Mouse (Mus musculus): ENCODE measurements at regions not wholly inside any gene's neighbourhood (a gene's known extent, or its start where the extent isn't known, plus 50 kb on each side); places are given as distances from the start of the nearest gene placed in this dataset.

- H3K36me3 ChIP-seq (ENCODE audit: insufficient read depth, low read length), result no peaks in the 10 kb centered on the region
- DNase-seq (ENCODE audit: low spot score) (no peak), ATAC-seq (no peak)
- H3K4me3 ChIP-seq (ENCODE audit: low read length), result no peak overlapping the region
- 79% methylated on average over 3 of the region's 3 CpGs for WGBS
- no peak for TF ChIP-seq CTCF (IDR thresholded peaks at IDR 0.05; ENCODE audit: low read depth)
- no peak overlapping the region for H3K4me2 ChIP-seq (ENCODE audit: low read depth, low read length)
- H3K27me3 ChIP-seq (ENCODE audit: insufficient read depth, low read length), result no peaks in the 10 kb centered on the region
- H3K9me3 ChIP-seq (ENCODE audit: low read length), result no peaks in the 10 kb centered on the region
- no peaks in the 10 kb centered on the region for H3K4me1 ChIP-seq (ENCODE audit: insufficient read depth, low read length)
- no peak overlapping the region for H3K27ac ChIP-seq
- no peak overlapping the region for H3K9ac ChIP-seq (replicated peaks; ENCODE audit: low read length)
Observed at GRCm38 (mm10) chr13:101129466-101129865, 296.2 kb upstream of the Slc30a5 start.

DNA sequence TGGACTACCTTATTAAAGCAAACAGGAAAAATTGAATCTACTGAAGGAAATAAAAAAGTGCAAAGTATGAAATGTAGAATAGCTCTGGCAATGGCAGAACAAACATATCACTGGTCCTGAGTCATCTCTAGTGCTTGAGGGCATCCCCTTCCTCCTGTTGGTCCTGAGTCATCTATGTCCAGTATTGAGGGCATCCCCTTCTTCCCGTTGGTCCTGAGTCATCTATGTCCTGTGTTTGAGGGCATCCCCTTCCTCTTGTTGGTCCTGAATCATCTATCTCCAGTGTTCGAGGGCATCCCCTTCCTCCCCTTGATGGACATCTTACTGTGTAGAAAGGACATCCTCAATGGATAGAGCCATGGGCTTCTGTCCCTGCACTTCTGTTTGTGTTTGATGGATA is 294.6 kb upstream of the Slc30a5 start:
- ATAC-seq (no peak), DNase-seq (ENCODE audit: low spot score) (no peak)
- Histone ChIP-seq H3K9ac (replicated peaks; ENCODE audit: low read length) (no peak overlapping the region), H3K9me3 (ENCODE audit: low read length) (no peaks in the 10 kb centered on the region), H3K27me3 (ENCODE audit: insufficient read depth, low read length) (no peaks in the 10 kb centered on the region), H3K36me3 (ENCODE audit: insufficient read depth, low read length) (no peaks in the 10 kb centered on the region), H3K27ac (no peak overlapping the region), H3K4me2 (ENCODE audit: low read depth, low read length) (no peak overlapping the region), H3K4me3 (ENCODE audit: low read length) (no peak overlapping the region), H3K4me1 (ENCODE audit: insufficient read depth, low read length) (no peaks in the 10 kb centered on the region)
- no peak for TF ChIP-seq CTCF (IDR thresholded peaks at IDR 0.05; ENCODE audit: low read depth)
- WGBS, result 91% methylated on average over 2 of the region's 2 CpGs

DNA sequence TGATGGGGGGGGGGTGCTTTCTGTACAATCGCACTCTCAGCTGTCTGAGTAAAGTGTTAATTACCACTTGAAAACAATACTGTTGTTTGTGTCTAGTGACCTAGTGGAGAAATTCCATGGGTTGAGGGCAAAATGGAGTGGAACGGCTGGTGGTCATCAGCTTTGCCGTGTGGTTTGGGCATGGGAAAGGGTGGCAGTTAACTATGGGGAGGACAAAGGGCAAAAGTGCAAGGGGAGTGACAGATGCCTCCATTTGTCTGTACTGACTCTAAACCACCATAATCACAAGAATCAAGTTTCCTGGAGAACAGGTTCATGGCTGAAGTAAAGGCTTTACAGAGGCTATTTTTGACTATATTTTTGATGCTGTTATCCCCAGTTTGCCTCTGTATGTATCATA is 294.0 kb upstream of the Slc30a5 start:
- Histone ChIP-seq H3K4me1 (ENCODE audit: insufficient read depth, low read length) (no peaks in the 10 kb centered on the region), H3K36me3 (ENCODE audit: insufficient read depth, low read length) (no peaks in the 10 kb centered on the region), H3K4me3 (ENCODE audit: low read length) (no peak overlapping the region), H3K9me3 (ENCODE audit: low read length) (no peaks in the 10 kb centered on the region), H3K4me2 (ENCODE audit: low read depth, low read length) (no peak overlapping the region), H3K27ac (no peak overlapping the region), H3K9ac (replicated peaks; ENCODE audit: low read length) (no peak overlapping the region), H3K27me3 (ENCODE audit: insufficient read depth, low read length) (no peaks in the 10 kb centered on the region)
- no peak for TF ChIP-seq CTCF (IDR thresholded peaks at IDR 0.05; ENCODE audit: low read depth)
- DNase-seq (ENCODE audit: low spot score) (no peak), ATAC-seq (no peak)
- WGBS, result 76% methylated on average over 3 of the region's 3 CpGs

GRCm38 (mm10) chr13:101117311-101117710 is 284.1 kb upstream of the Slc30a5 start:
- Histone ChIP-seq H3K27ac (no peak overlapping the region), H3K36me3 (ENCODE audit: insufficient read depth, low read length) (no peaks in the 10 kb centered on the region), H3K9ac (replicated peaks; ENCODE audit: low read length) (no peak overlapping the region), H3K27me3 (ENCODE audit: insufficient read depth, low read length) (no peaks in the 10 kb centered on the region), H3K9me3 (ENCODE audit: low read length) (no peaks in the 10 kb centered on the region), H3K4me3 (ENCODE audit: low read length) (no peak overlapping the region), H3K4me1 (ENCODE audit: insufficient read depth, low read length) (no peaks in the 10 kb centered on the region), H3K4me2 (ENCODE audit: low read depth, low read length) (no peak overlapping the region)
- DNase-seq (ENCODE audit: low spot score) (no peak), ATAC-seq (no peak)
- no peak for TF ChIP-seq CTCF (IDR thresholded peaks at IDR 0.05; ENCODE audit: low read depth)
- WGBS, result 85% methylated on average over 2 of the region's 2 CpGs

DNA sequence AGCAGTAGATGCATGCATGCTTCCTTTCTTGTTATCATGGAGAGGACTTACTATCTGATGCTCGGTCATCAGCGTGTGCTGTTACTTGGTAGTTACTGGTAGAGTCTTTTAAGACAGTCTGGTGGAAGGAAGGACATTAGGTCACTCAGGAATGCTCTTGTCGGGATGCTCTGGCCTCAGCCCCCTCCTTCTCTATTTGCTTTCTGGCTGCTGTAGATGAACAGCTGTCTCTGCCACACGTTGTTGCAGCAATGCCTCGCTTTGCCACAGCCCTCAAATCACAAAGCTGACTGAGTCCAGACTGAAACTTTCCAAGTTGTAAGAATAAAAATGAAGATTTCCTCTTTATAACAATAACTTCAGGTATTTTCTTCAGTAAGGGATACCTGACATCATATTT is 282.1 kb upstream of the Slc30a5 start:
- Histone ChIP-seq H3K9me3 (ENCODE audit: low read length) (no peaks in the 10 kb centered on the region), H3K36me3 (ENCODE audit: insufficient read depth, low read length) (no peaks in the 10 kb centered on the region), H3K4me2 (ENCODE audit: low read depth, low read length) (no peak overlapping the region), H3K9ac (replicated peaks; ENCODE audit: low read length) (no peak overlapping the region), H3K4me1 (ENCODE audit: insufficient read depth, low read length) (no peaks in the 10 kb centered on the region), H3K27me3 (ENCODE audit: insufficient read depth, low read length) (no peaks in the 10 kb centered on the region), H3K4me3 (ENCODE audit: low read length) (no peak overlapping the region), H3K27ac (no peak overlapping the region)
- 72% methylated on average over 5 of the region's 5 CpGs for WGBS
- TF ChIP-seq CTCF (IDR thresholded peaks at IDR 0.05; ENCODE audit: low read depth), result no peak
- no peak for ATAC-seq
- DNase-seq (ENCODE audit: low spot score), result no peak

DNA sequence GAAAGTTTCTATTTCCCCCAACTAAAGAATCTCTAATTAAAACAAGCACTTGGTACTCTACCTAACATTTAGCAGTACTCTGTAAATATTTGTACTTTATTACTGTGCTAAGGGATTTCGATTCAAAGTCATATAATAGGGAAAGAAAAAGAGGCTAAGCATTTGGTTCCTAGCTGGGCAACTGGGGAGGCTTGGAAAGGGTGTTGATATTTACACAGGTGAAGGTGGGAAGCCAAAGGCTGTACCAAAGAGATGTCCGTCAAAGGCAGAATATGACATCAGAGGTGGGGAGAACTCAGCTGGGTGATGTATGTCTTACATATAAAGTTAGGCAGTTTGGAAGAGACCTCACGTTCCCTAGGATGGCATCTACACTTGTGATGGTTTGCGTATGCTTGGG is 278.9 kb upstream of the Slc30a5 start:
- ATAC-seq, result no peak

DNA sequence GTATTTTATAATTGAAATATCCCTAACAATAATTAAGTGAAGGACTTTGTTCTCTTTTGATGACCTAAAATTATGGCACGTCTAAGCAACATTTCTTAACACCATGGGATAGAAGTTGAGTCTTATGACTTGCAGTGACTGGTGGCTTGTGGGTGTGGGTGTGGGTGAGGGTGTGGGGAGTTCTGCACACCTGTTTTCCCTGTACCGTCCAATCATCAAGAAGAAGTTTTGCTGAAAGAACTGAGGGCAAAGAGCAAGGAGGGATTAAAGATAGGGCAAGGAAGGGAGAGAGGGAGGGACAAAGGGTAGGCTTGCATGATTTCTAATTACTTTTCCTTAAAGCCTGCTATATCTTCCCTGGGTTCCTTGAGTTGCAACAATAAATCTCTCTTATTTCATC is 278.5 kb upstream of the Slc30a5 start:
- no peaks in the 10 kb centered on the region for H3K27me3 ChIP-seq (ENCODE audit: insufficient read depth, low read length)
- H3K4me3 ChIP-seq (ENCODE audit: low read length), result no peak overlapping the region
- H3K9ac ChIP-seq (replicated peaks; ENCODE audit: low read length), result no peak overlapping the region
- DNase-seq (ENCODE audit: low spot score) (no peak), ATAC-seq (no peak)
- no peaks in the 10 kb centered on the region for H3K36me3 ChIP-seq (ENCODE audit: insufficient read depth, low read length)
- H3K9me3 ChIP-seq (ENCODE audit: low read length), result no peaks in the 10 kb centered on the region
- H3K4me2 ChIP-seq (ENCODE audit: low read depth, low read length), result no peak overlapping the region
- no peaks in the 10 kb centered on the region for H3K4me1 ChIP-seq (ENCODE audit: insufficient read depth, low read length)
- WGBS, result 86% methylated on average over 2 of the region's 2 CpGs
- no peak overlapping the region for H3K27ac ChIP-seq
- TF ChIP-seq CTCF (IDR thresholded peaks at IDR 0.05; ENCODE audit: low read depth), result no peak

More for the DNA sequence above, 278.9 kb upstream of the Slc30a5 start:
- Histone ChIP-seq H3K9me3 (ENCODE audit: low read length) (no peaks in the 10 kb centered on the region), H3K4me2 (ENCODE audit: low read depth, low read length) (no peak overlapping the region), H3K36me3 (ENCODE audit: insufficient read depth, low read length) (no peaks in the 10 kb centered on the region), H3K4me1 (ENCODE audit: insufficient read depth, low read length) (no peaks in the 10 kb centered on the region), H3K4me3 (ENCODE audit: low read length) (no peak overlapping the region), H3K27ac (no peak overlapping the region), H3K9ac (replicated peaks; ENCODE audit: low read length) (no peak overlapping the region), H3K27me3 (ENCODE audit: insufficient read depth, low read length) (no peaks in the 10 kb centered on the region)
- no peak for DNase-seq (ENCODE audit: low spot score)
- TF ChIP-seq CTCF (IDR thresholded peaks at IDR 0.05; ENCODE audit: low read depth), result no peak
- WGBS, result 82% methylated on average over 4 of the region's 4 CpGs

Data from hindbrain, postnatal 0 days (tissue).